Mouse (Mus musculus): ENCODE measurements around the gene Olfr554.
"Not testable (repeated sequence)": the region's sequence is repeated elsewhere in the genome, so short reads cannot be mapped to it uniquely, and the experiment has no call there.

Gene Olfr554

DNA sequence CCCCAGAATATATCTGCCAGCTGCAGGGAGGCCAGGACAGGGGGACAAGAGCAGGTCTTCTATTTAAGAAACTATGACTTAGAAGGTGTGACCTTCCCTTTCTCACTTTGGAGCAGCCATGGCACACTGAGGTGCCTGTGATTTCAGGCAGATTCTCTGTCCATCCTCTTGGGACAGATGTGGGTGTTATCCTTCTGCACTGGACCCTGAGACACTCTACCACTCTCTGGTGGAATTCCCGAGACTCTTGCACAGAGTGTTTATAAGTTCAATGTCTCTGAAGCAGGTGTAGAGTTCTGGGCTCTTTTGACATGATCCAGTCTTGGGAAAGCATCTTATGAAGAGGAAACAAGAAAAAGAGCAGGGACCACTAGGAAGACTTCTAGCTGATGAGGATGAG is at the start of gene Olfr554:
Gene Olfr554 (plus strand): TSS at position 301 of the 400 bp plus-strand sequence.
- no peak for DNase-seq

- no peak for DNase-seq
These were observed 46.4 kb upstream of the Olfr554 start, which contains the start of gene Olfr551 for GRCm38 (mm10) chr7:102591786-102592185. Gene Olfr551 (minus strand): TSS chr7:102591886.

DNA sequence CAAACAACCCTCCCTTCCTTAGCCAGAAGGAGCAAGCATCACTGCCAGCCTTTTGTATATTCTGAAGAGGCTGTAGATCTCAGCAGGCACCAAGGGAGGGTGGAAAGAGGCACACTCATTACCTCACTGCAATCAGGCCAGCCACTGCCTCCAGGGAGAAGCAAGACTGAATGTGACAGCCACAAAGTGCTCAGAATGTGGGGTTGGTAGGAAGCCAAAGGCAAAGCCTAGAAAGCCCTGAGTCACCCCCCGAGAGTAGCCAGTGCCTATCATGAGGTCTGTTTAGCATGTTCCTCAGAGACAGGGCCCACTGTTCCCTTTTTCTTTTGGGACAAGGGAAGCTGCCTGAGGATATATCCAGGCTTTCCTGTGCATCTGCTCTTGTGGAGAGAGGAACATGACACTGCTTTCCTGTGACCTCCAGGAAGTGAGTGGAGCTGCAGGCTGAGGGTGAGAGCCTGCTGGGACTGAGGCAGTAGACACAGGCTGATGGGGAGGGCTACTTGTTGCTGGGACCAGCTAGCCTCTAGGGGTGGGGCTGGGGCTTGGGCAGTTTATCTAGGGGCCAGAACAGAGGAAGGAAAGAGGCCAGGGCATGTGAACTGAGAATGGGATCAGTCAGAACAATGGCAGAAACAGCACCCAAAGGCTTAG is 40.7 kb upstream of the Olfr554 start, which contains the start of gene Olfr552:
Gene Olfr552 (plus strand): TSS at position 393 of the 654 bp plus-strand sequence.
- no peak for DNase-seq

DNA sequence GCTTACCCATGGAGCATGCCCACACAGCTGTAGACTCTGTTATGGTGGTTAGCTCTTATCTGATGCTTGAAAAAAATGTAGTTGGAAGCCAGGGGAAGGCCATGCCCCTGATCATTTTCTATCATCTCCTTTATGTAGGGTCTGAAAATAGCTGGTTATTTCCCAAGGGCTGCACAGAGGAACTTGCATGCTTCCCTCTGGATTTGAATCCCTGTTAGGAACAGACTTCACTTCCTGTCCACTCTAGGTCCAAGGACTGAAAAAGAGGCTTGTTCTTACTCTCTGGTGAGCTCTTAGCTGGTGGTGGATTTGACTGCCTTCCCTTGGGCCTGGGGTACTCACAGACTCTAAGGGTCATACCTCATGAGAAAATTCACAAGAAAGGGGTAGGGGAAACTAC is 20.1 kb upstream of the Olfr554 start, which contains the start of gene Olfr553:
Gene Olfr553 (minus strand): TSS at position 101 of the 400 bp plus-strand sequence.
- no peak for DNase-seq

DNA sequence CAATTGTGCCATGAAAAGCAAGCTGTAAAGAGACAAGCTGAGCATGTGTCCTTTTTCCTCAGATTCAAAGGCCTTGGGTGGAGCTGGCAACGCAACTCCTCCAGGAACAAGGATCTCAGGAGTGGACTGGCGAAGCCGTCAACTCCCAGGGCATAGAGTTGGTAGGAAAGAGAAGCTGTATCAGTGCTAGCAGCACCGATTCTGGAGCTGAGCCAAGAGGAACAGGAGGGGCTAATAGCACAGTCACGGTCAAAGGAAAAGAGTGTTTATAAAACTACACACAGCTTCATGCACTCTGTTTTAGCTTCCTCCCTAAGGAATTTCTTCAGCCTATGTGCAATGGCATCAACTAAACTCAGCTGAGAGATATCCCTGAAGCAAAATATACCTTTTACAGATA is 18.6 kb upstream of the Olfr554 start:
- DNase-seq: no peak

GRCm38 (mm10) chr7:102620368-102620767 is 17.9 kb upstream of the Olfr554 start:
- DNase-seq: not testable (repeated sequence)

DNA sequence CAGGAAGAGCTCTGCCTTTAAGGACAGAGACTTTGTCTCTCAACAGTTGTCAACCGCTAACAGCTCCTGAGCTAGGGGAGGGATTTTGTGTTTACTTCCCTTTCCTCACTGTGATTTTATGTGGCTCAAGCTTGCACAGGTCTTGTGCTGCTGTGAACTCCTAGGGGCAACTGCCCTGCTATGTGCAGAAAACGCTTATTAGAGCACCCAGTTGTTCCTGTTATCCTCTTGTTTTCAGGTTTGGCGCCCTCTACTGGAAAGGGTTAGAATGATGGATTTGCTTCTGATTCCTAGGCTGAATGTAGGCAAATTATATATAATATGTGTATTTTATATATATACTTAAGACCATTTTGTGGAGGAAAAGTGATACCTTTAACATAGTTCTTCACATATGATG is 1.6 kb upstream of the Olfr554 start:
- peak; percentile 8 for DNase-seq

GRCm38 (mm10) chr7:102644945-102645344 is 6.7 kb downstream of the Olfr554 start:
- DNase-seq: not testable (repeated sequence)

GRCm38 (mm10) chr7:102658523-102658922 is 20.3 kb downstream of the Olfr554 start, which contains the start of gene Olfr555:
Gene Olfr555 (plus strand): TSS chr7:102658823.
- DNase-seq: no peak

DNA sequence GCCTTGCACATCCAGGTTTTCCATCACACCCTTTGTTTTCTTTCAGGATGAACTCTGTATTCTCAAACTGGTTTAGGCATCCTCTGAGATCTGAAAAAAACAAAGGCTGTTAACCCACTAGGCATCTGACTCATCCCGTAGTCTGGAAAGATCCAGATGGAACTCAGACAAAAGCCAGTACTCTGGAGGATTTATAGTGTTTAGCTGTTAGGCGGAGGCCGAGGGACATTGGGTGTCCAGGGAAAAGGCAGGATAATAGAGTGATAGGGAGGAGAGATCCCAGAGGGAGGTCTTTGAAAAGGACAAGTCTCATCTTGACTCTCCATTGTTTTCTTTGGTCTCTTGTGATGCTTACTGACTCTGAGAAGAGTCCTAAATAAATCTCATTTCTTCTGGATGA is 26.4 kb downstream of the Olfr554 start, which contains the start of gene Olfr556:
Gene Olfr556 (plus strand): TSS at position 301 of the 400 bp plus-strand sequence.
- no peak for DNase-seq

DNA sequence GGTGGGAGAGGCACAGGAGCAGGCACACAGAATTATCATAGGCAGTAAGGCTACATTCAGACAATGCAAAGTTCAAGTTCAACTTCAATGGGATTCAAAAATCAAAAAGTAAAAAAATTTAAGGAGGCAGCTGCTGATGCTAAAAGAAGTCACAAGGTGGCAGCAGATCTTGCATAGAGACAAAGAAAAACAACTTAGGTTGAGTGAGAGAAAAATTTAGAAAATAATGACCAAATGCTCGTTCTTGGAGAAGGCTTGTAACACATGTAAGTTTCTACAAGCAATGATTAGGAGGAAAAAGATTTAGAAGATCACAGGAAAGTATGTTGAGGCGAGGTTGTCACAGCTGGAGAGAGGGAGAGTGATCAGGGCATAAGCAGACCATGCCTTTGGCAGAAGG is 27.1 kb downstream of the Olfr554 start:
- no peak for DNase-seq

DNA sequence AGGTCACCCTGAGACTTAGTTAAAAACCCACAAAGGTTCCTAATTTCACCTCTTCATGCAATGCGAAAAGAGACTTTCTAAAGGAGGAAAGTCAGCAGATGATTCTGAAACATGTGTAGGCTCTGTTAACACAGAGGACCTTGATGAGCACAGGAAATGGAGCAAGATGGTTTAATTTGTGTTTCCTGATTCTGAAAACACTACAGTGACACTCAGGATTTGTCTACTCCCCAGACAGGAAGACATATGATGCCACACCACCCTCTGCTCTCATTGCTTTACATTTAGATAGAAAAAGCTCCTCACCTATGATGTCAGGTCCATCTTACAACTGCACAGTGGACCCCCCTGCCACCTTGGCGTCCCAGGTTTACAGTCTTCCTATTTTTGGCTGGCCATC is 38.0 kb downstream of the Olfr554 start:
- DNase-seq: no peak

DNA sequence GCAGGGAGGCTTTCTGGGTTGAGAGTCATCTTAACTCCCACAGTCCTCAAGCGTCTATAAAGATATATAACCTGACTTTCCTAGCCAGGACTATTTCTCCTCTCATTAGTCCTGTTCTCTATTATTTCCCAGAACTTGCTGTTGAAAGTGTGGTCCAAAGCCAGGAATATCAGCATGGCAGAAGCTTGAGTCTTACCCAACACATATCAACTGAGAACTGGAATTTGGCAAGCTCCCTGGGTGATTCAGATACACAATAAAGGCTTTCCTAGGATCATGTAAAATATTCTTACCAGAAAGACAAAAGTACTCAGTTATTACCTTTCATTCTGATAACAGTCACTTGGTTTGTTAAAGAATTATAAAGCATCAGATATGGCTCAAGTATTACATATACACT is 43.7 kb downstream of the Olfr554 start:
- no peak for DNase-seq

DNA sequence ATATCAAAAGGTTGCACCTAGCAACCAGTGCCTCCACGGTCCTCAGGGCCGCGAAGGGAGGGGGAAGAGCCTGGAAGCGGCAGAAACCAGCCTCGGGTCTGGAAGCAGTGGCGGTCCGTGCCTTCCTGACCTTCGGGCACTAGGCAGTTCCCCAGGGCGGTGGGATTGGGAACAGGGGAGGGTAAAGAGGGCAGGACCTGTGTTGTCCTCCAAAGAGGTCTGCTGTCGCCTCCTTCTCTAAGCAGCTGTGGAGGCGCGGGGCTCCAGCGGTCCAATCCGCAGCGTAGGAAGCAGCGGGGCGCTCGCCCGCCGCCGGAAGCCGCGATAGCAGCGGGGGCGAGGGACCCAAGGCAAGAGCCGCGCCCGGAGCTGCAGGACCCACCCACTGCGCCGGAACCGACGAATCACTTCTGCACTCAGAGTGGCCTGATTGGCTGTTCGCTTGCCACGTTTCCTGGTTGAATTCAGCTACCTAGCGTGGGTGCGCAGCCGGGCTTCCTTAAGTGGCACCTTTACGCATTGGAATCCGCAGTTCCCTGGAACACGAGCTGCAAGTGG is 48.8 kb downstream of the Olfr554 start, which contains the start of gene Trim68:
Gene Trim68 (minus strand): TSS at position 384 of the 558 bp plus-strand sequence.
- DNase-seq: peak; percentile 88

All from right cerebral cortex, postnatal 14 days (tissue).